ENCODE assay signal across 10 mouse cellular contexts in genomic region chr9:65502146-65502545, GRCm38 (mm10). TPM values are rescaled to one million over a fixed set of nuclear protein-coding genes. Genes with fewer than 3 reads are reported as not detected.
A peak's percentile ranks its signal among the peaks of the same experiment; 100 is the strongest.
DNase-seq lines count a peak whose midpoint lies in the region; ATAC-seq and TF ChIP-seq lines count a peak whose summit lies in the region.
"Had no signal": no experiment of that assay in that cellular context is flagged by ENCODE, and none has a peak within 500 bp of the region (broad histone marks: within the 10 kb centered on the region; RNA-seq: fewer than 3 reads in every experiment).

No protein-coding gene starts in this region.

- peak; percentile 26 for DNase-seq in heart, postnatal 0 days (ENCODE audit: low spot score)
- DNase-seq in heart, adult 8-10 months (ENCODE audit: low spot score), result no peak
- DNase-seq in midbrain, postnatal 0 days (ENCODE audit: low spot score), result peak; percentile 78
- DNase-seq in midbrain, embryonic 11.5 days (ENCODE audit: low spot score, missing footprints), result no peak
- peak; percentile 69 for DNase-seq in embryonic facial prominence, embryonic 14.5 days (ENCODE audit: low spot score)
- peak; percentile 17 for DNase-seq in retina, postnatal 7 days (ENCODE audit: low read depth, low spot score)
- DNase-seq in right cerebral cortex, postnatal 4 days, result no peak
- no peak for DNase-seq in ovary, postnatal 14 days (ENCODE audit: low spot score)

- no peak for ATAC-seq in heart, postnatal 0 days (ENCODE audit: insufficient read depth, low read depth)
- ATAC-seq in midbrain, postnatal 0 days (ENCODE audit: low FRiP score), result no peak
- no peak for ATAC-seq in midbrain, embryonic 11.5 days (ENCODE audit: low FRiP score)
- no peak for ATAC-seq in embryonic facial prominence, embryonic 14.5 days (ENCODE audit: low read depth)
- ATAC-seq: intestine, embryonic 16.5 days had no signal

- no peak overlapping the region for H3K27ac ChIP-seq in heart, postnatal 0 days (ENCODE audit: low read depth)
- H3K27ac ChIP-seq in midbrain, postnatal 0 days (ENCODE audit: low read depth, low read length), result no peak overlapping the region
- no peak overlapping the region for H3K27ac ChIP-seq in midbrain, embryonic 11.5 days (ENCODE audit: low read depth, low read length)
- H3K27ac ChIP-seq in embryonic facial prominence, embryonic 14.5 days (replicated peaks; ENCODE audit: low read depth, low read length), result no peak overlapping the region

- 44% methylated on average over 8 of the region's 8 CpGs for WGBS in heart, postnatal 0 days
- WGBS in midbrain, postnatal 0 days, result 57% methylated on average over 8 of the region's 8 CpGs
- 64% methylated on average over 8 of the region's 8 CpGs for WGBS in midbrain, embryonic 11.5 days
- 47% methylated on average over 8 of the region's 8 CpGs for WGBS in embryonic facial prominence, embryonic 14.5 days

- no peaks in the 10 kb centered on the region for H3K9me3 ChIP-seq in heart, postnatal 0 days (replicated peaks; ENCODE audit: control insufficient read depth, low read length)
- no peaks in the 10 kb centered on the region for H3K9me3 ChIP-seq in midbrain, postnatal 0 days (ENCODE audit: low read length)
- H3K9me3 ChIP-seq in midbrain, embryonic 11.5 days (ENCODE audit: control insufficient read depth, low read length), result no peaks in the 10 kb centered on the region
- no peaks in the 10 kb centered on the region for H3K9me3 ChIP-seq in embryonic facial prominence, embryonic 14.5 days (ENCODE audit: control insufficient read depth, low read length)

- H3K4me3 ChIP-seq in heart, postnatal 0 days (ENCODE audit: low read depth, low read length), result no peak overlapping the region
- no peak overlapping the region for H3K4me3 ChIP-seq in midbrain, postnatal 0 days (ENCODE audit: low read depth, low read length)
- no peak overlapping the region for H3K4me3 ChIP-seq in midbrain, embryonic 11.5 days (ENCODE audit: low read depth, low read length)
- H3K4me3 ChIP-seq in embryonic facial prominence, embryonic 14.5 days (ENCODE audit: low read depth, low read length), result no peak overlapping the region

- H3K4me1 ChIP-seq in heart, postnatal 0 days (ENCODE audit: control insufficient read depth, insufficient read depth), result no peaks in the 10 kb centered on the region
- H3K4me1 ChIP-seq in midbrain, postnatal 0 days (ENCODE audit: insufficient read depth, low read length), result no peaks in the 10 kb centered on the region
- no peaks in the 10 kb centered on the region for H3K4me1 ChIP-seq in midbrain, embryonic 11.5 days (ENCODE audit: control insufficient read depth, insufficient read depth, low read length)
- H3K4me1 ChIP-seq in embryonic facial prominence, embryonic 14.5 days (ENCODE audit: control insufficient read depth, insufficient read depth, low read length), result no peaks in the 10 kb centered on the region

- peak; percentile 61 for TF ChIP-seq CTCF in heart, postnatal 0 days (IDR thresholded peaks at IDR 0.05; ENCODE audit: low read depth)
- TF ChIP-seq CTCF in midbrain, postnatal 0 days (IDR thresholded peaks at IDR 0.05), result peak; percentile 67

- no peak overlapping the region for H3K9ac ChIP-seq in heart, postnatal 0 days (replicated peaks; ENCODE audit: low read depth, low read length)
- no peak overlapping the region for H3K9ac ChIP-seq in midbrain, postnatal 0 days (replicated peaks; ENCODE audit: low read length, poor library complexity, severe bottlenecking)
- no peak overlapping the region for H3K9ac ChIP-seq in midbrain, embryonic 11.5 days (ENCODE audit: low read length)
- H3K9ac ChIP-seq in embryonic facial prominence, embryonic 14.5 days (ENCODE audit: low read depth, low read length), result no peak overlapping the region

- TF ChIP-seq EP300 in heart, postnatal 0 days (IDR thresholded peaks at IDR 0.05; ENCODE audit: low read depth), result no peak

- no peaks in the 10 kb centered on the region for H3K36me3 ChIP-seq in heart, postnatal 0 days (replicated peaks; ENCODE audit: control insufficient read depth, insufficient read depth, low read length)
- no peaks in the 10 kb centered on the region for H3K36me3 ChIP-seq in midbrain, postnatal 0 days (ENCODE audit: insufficient read depth, low read length)
- H3K36me3 ChIP-seq in midbrain, embryonic 11.5 days (ENCODE audit: control insufficient read depth, insufficient read depth, low read length), result no peaks in the 10 kb centered on the region
- no peaks in the 10 kb centered on the region for H3K36me3 ChIP-seq in embryonic facial prominence, embryonic 14.5 days (ENCODE audit: control insufficient read depth, insufficient read depth, low read length)

- no peak overlapping the region for H3K4me2 ChIP-seq in heart, postnatal 0 days (ENCODE audit: low read depth, low read length)
- H3K4me2 ChIP-seq in midbrain, postnatal 0 days (ENCODE audit: low read depth, low read length, poor library complexity, severe bottlenecking), result no peak overlapping the region
- H3K4me2 ChIP-seq in midbrain, embryonic 11.5 days, result no peak overlapping the region
- H3K4me2 ChIP-seq in embryonic facial prominence, embryonic 14.5 days (ENCODE audit: low read depth, low read length), result no peak overlapping the region

- H3K27me3 ChIP-seq in heart, postnatal 0 days (ENCODE audit: control insufficient read depth, insufficient read depth, low read length), result no peaks in the 10 kb centered on the region
- H3K27me3 ChIP-seq in midbrain, postnatal 0 days (ENCODE audit: insufficient read depth, low read length), result no peaks in the 10 kb centered on the region
- H3K27me3 ChIP-seq in midbrain, embryonic 11.5 days (ENCODE audit: control insufficient read depth, insufficient read depth, low read length), result no peaks in the 10 kb centered on the region
- H3K27me3 ChIP-seq in embryonic facial prominence, embryonic 14.5 days (replicated peaks; ENCODE audit: control insufficient read depth, insufficient read depth, low read length), result no peaks in the 10 kb centered on the region

RNA-seq across cellular contexts. Expression of gene Ankdd1a, which starts 17.8 kb away (rescaled TPM):
- total RNA-seq in heart, postnatal 0 days (2014; rRNA removed; ENCODE audit: low replicate concordance), result not detected in 2 replicates
- not detected in 2 replicates for polyA plus RNA-seq in heart, postnatal 0 days (2015; fragmentation: Nextera tagmentation; extraction: Ambion mirVana)
- total RNA-seq in heart, adult 8-10 months (2022), result not detected
- total RNA-seq in midbrain, postnatal 0 days (2014; rRNA removed), result 5.4 and 5.5 TPM in 2 replicates
- 1.4 TPM in 2 replicates for polyA plus RNA-seq in midbrain, postnatal 0 days (2015; fragmentation: Nextera tagmentation; extraction: Ambion mirVana)
- not detected in 2 replicates for polyA plus RNA-seq in midbrain, embryonic 11.5 days (2014; fragmentation: Nextera tagmentation; extraction: Ambion mirVana)
- polyA plus RNA-seq in embryonic facial prominence, embryonic 14.5 days (2014; fragmentation: Nextera tagmentation; extraction: Ambion mirVana), result not detected in 2 replicates
- total RNA-seq: gastrocnemius, adult 18-20 months had no signal
- polyA plus RNA-seq: intestine, embryonic 16.5 days had no signal

RNA-seq across cellular contexts. Expression of gene Spg21, which starts 41.4 kb away (rescaled TPM):
- 43.2 and 52.4 TPM in 2 replicates for total RNA-seq in heart, postnatal 0 days (2014; rRNA removed; ENCODE audit: low replicate concordance)
- 41.3 and 44.7 TPM in 2 replicates for polyA plus RNA-seq in heart, postnatal 0 days (2015; fragmentation: Nextera tagmentation; extraction: Ambion mirVana)
- 10 to 100 TPM; 12.9 to 17.1 (median 15.9) TPM for total RNA-seq in heart, adult 8-10 months (2022)
- 79.3 and 80.1 TPM in 2 replicates for total RNA-seq in midbrain, postnatal 0 days (2014; rRNA removed)
- 99.4 and 103 TPM in 2 replicates for polyA plus RNA-seq in midbrain, postnatal 0 days (2015; fragmentation: Nextera tagmentation; extraction: Ambion mirVana)
- 122 and 125 TPM in 2 replicates for polyA plus RNA-seq in midbrain, embryonic 11.5 days (2014; fragmentation: Nextera tagmentation; extraction: Ambion mirVana)
- 176 and 185 TPM in 2 replicates for polyA plus RNA-seq in embryonic facial prominence, embryonic 14.5 days (2014; fragmentation: Nextera tagmentation; extraction: Ambion mirVana)

Comparison
In these comparisons a context has a peak if more than half of its experiments do, and no peak if none do; other contexts are left out.
1. DNase-seq: peak in heart, postnatal 0 days (single experiment), midbrain, postnatal 0 days (single experiment), embryonic facial prominence, embryonic 14.5 days (single experiment) and retina, postnatal 7 days (single experiment); none in heart, adult 8-10 months (single experiment), midbrain, embryonic 11.5 days (single experiment), right cerebral cortex, postnatal 4 days (single experiment) and ovary, postnatal 14 days (single experiment).